Mouse (Mus musculus): ENCODE measurements around the gene Dscaml1.

The Dscaml1 gene

DNA sequence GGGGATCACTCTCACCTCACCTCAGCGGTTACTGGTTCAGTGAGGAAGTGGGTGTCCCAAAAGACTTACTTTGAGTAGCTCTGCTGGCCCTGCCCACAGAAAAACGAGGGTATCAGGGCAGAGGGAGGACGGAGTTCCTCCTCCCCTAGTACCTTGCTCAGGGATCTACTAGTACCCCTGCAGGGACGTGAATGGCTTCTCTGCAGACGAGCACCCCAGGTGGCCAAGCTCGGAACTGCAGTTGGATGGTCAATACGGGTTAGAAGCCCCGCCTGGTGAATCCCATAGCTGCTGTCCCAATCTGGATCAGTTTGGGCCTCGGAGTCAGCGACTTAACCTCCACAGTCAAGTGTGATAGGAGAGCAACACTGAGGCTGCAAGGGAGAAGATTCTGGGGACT lies 14.1 kb upstream of the Dscaml1 start:
- peak; percentile 92 for DNase-seq

DNA sequence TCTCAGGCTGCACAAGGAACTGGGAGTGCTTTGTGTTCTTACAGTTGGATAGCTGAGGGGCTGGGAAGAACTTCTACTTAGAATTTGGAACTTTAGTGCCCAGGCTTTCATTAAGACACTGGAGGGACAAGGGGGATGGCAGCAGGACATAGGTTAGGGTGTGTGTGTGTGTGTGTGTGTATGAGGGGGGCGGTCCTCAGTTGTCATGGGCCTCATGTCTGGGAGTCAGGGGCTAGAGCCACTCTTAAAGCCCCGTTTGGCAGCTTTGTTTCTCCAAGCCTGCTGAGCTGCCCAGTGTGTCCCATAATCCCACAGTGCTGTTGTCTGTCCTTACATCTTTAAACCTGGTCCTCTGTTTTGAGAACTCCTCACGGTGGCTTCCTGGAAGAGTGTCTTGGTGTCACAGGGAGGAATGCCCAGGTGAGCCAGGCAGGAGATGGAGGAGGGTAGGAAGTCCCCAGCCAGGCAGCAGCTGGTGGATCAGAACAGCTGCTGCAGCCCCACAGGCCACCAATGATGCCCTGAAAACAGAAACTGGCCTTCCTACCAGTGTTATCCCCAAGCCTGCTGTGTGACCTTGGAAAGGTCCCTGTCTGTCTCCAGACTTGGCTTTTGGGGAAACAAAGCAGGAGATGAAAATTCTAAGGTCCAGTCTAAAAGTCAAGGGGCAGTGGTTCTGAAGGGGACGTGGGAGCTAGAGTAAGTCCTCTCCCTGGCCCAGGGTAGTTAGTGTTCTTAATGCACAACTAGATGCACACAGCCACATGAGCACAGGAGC lies 13.5 kb upstream of the Dscaml1 start:
- DNase-seq: no peak

DNA sequence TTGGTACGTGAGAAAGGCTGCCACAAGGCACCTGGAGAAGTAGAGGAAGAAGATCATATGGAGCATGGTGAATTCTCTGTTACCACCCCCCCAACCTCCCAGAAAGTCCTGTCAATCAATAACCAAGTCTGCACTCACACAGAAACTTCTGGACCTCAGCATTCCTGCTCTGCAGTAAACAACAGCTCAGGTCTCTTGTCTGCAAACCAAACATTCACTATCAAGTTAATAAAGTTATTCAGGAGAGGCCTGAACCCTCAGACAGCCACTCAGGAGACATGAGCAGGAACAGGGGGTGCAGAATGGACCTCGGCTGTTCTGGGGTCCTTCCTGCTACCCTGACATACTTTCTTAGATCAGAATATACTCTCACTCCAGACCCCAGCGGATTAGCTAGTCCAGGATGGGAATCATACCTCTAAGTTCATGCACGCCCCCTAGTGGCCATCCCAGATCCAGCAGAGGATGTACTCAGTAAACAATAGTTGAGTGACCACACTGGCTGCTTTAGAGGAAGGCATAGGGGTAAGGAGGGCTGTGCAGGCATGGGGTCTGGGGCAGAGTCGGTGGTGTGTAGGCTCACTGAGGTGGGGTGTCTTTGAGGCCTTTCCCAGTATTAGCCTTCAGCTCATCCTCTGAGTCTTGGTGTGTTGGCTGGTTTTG lies 12.8 kb upstream of the Dscaml1 start:
- peak; percentile 79 for DNase-seq

DNA sequence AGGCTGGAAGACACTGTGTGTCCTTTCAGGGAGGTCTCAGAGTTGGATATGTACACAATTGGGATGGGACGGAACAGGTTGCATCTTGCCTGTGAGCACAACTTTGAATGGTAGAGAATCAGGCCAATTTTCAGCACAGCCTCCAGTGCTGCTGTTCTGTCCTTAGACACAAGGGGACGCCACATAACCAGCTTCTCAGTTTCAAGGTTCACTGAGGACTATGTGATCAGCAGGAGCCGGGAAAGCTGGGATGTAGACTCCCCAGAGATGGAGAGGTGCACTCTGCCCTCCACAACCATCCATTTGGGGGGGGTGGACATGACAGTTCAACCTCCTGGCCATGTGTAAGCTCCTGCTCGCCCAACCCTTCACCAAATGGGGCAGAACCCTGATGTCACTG lies 10.5 kb upstream of the Dscaml1 start:
- DNase-seq: peak; percentile 53

DNA sequence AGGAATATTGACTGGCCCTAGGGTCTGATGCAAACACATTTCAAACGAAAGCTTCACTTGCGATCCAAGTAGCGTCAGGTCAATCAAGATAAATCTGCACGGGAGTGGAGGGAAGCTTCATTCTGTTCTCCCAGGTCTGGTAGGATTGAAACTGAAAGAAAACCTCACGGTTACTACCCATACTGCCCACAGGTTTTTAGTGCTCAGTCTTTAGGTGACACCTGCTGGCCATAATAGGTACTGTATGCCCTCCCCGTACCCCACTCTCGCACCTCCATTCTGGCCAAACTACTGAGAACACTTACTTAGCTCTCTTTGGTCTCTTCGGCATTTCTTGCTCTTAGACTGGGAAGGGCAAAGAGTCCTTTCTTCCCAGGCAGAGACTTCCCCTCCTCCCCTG lies 9.2 kb upstream of the Dscaml1 start:
- peak; percentile 74 for DNase-seq

DNA sequence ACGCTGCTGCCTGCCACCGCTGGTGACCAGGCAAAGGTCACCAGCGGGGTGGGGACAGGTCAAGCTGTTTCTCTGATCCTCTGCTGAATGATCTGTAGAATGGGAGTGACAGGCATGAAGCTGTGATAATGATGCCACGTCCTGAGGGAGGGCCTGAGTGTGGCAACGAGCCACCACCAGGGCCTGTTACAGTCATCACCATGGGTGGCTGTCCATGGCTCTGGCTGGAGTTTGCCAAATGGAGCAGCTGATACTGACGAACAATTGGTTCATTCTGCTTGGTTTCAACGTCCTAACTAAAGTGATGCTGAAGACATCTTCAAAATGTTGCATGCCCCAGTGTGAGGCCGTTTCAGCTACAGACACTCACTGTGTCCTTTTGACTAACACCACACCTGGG lies 8.2 kb upstream of the Dscaml1 start:
- no peak for DNase-seq

DNA sequence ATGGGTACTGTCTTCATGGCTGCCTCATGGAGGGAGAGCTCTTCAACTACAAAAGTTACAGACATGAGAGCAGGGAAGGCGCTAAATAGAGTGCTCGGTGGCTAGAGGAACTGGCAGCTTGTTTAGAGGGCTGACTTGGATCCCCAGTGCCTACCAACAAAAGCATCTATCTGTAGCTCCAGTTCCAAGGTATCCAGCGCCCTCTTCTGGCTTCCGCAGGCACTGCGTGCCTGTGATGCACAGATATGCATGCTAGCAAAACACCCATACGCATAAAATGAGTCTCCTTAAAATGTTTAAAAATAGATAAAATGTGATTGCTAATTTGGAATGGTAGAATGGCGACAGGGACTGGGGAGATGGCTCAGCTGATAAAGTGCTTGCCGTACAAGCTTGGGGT lies 5.2 kb upstream of the Dscaml1 start:
- no peak for DNase-seq

DNA sequence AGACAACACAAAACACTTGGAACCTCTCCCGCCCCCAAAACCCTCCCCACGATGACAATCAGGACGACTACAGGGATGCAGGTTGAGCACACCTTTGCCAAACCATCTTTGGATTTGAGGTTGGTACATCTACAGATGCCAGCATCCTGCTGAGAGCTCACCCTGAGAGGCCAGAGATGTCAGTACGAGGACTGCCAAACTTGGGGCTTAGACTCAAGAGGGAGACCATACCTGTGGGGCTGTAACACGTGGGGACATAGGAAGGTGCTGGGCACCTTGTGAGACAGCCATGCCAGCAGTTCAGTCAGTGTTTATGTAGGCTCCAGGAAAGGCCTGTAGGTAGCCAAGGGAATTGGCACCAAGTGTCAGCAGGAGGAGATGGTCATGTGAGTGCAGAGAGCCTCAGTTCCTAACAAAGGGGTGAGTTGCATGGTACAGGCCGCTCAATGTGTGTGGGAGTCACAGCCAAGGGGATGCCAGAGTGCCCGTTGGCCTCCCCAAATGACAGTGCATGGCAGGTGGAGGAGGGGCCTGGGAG lies 3.6 kb upstream of the Dscaml1 start:
- no peak for DNase-seq

DNA sequence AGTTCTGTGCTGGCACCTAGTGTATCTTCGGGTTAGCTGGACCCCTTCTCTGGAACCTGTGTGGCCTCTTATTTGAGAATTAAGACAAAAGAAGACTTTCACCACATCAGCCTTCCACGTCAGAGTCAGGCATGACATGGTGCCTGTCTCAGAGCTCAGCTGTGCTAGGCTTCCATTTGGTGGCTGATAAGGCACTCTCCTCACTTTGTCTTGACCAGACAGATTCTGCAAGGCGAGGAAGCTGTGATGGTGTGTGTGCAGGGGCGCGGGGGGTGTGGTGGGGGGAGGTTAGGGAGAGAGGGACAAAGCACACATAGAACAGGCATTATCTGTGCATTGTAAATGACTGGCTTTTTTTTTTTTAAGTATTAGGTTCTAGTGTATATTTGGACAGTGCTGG lies 3.0 kb downstream of the Dscaml1 start:
- DNase-seq: no peak

DNA sequence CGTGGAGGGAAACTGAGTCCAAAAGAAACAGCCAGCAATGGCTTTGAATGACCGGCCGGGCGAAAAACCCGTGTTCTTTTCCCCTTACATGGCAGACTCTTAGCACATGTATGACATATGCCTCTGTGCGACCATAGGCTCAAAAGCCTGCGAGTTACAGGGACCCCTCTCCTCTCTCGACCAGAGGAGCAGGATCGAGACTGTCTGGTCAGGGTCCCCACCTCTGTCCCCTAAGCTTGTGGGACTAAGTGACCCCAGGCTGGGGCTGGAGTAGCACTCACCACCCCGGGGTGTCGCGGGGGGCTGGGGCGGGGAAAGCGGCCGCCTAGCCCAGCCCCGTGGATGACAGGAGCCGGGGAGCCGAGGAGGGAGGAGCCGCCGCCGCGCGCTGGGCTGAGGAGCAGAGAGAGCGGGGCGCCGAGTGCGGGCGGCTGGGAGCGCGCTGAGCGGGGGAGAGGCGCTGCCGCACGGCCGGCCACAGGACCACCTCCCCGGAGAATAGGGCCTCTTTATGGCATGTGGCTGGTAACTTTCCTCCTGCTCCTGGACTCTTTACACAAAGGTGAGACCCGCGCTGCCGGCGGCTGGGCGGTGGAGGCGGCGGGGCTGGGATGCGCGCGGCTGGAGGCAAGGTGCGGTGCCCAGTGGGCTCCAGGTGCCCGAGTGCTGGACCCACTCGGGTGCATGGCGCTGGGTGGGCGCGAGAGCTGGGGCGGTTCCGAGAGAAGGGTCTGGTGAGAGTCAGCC lies 3.7 kb downstream of the Dscaml1 start:
- peak; percentile 8 for DNase-seq

DNA sequence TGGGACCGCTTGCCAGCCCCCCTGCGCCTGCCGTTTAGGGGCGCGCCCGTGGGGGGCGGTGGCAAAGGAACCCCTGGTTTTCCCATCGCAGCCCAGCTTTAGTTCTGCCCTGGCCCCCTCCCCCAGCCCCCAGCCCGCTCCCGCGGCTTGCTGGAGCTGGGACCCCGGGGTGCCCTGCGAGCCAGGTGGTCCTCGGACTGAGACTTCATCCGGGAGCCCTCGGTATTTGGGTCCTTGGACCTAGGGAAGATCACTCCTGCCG lies 4.2 kb downstream of the Dscaml1 start:
- no peak for DNase-seq

DNA sequence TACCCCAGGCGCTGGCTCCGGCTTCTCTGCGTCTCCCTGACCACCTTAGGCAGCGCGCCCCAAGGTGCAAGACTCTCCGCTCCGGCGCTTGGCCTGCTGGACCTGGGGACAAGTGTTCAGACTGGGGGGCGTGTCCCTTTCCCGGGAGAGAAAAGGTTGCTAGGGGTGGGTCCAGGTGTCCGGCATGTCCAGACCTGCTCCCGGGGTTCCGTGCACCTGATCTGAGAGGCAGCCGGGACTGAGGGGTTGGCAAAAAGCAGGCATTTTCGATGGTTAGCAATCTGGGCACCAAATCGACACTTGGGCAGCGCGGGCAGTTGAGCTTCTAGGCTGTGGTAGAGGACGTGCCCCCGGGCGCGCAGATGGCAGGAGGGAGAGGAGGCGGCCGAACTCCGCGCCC lies 4.7 kb downstream of the Dscaml1 start:
- peak; percentile 22 for DNase-seq

DNA sequence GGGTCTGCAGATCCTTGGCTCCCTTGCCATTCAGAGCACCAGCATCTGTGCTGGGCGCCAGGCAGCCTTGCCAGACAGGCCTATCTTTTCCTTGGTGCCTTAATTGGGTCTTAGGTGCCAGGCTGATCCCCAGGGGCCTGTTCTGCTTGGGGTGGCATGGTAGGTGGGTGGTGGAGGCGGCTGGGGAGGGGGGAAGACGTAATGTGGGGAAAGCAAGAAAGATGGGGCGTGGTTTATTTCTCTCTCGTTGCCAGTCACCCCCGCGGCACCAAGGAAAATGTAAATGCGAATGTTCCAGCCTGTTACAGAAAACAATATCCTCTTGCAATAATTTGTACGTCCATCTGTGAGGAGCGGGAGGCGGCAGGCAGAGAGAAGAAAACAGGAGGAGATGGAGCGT lies 6.2 kb downstream of the Dscaml1 start:
- DNase-seq: no peak

DNA sequence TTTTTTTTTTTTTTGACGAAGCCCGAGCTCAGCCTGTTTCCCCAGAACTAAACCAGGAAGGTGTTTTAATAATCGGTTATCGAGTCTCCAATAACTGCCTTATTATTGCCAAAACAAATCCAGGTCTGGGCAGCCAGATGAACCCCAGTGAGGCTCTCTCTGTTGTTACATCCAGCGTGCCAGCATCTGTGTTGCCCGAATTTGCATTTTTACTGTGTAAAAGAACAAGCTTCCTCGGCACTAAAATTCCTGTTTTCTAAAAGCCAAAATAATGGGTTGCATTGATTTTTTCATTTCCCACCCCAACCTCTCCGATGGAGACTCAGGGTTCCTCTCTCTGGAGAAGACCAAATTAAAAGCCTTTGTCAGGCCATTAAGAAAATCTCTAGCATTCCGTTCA lies 6.7 kb downstream of the Dscaml1 start:
- no peak for DNase-seq

DNA sequence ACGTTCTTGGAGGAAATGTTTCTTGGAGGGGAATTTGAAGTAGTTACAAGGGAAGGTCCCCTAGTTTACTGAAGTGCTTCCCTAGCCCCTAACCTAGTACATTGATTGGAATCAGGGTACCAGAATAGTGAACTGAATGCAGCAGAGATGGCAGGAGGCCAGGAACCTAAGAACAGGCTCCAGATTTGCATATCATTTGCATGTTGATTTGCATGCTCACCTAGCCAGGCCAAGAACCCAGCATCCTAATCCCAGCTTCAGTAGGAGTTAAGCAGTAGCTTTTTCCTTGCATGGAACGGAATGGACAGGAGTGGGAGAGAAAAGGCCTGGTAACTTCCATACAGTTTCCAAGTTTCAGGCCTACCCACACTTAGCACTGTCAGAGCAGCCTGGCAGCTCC lies 7.7 kb downstream of the Dscaml1 start:
- DNase-seq: no peak

DNA sequence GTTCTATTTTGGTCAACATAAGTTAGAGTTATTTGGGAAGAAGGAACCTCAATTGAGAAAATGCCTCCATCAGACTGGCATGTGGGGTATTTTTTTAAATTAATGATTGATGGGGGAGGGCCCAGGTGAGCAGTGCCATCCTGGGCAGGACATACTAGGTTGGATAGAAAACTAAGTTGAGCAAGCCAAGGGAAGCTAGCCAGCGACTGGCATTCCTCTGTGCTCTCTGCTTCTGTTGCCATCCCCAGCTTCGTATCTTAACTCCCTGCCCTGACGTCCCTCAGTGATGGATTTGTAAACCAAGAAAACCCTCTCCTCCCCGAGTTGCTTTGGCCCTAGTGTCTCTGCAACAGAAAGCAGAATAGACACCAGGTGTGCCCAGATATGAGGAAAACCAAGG lies 12.6 kb downstream of the Dscaml1 start:
- no peak for DNase-seq

DNA sequence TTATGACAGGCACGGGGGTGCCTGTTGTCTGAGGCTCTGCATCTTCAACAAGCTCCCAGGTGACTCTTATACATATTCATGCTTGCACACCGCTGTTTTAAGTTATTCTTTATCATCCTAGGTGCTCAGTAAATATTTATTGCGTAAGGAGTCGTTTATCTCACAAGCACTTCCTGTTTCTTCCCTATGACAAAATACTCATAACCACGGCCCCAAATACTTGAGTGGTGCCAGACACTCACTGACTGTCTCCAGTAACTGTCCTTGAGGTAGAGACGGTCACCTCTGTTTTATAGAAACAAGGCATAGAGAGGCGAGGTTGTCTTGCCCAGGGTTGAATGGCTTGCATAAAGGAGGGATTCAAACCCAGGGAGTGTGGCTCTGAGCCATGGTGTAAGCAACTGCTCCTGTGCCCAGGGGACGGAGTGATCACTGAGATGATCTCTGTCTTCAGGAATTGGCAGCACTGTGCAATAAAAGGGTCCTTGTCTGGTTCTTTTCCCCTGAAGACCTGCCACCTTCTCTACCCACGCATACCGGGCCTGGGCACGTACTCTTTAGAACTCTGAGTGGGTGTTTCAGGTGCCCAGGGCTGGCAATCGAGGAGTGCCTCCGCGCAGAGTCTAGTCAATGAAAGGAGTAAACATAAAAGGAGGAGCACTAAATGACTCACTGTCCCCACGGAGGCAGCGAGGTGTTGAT lies 13.8 kb downstream of the Dscaml1 start:
- no peak for DNase-seq

DNA sequence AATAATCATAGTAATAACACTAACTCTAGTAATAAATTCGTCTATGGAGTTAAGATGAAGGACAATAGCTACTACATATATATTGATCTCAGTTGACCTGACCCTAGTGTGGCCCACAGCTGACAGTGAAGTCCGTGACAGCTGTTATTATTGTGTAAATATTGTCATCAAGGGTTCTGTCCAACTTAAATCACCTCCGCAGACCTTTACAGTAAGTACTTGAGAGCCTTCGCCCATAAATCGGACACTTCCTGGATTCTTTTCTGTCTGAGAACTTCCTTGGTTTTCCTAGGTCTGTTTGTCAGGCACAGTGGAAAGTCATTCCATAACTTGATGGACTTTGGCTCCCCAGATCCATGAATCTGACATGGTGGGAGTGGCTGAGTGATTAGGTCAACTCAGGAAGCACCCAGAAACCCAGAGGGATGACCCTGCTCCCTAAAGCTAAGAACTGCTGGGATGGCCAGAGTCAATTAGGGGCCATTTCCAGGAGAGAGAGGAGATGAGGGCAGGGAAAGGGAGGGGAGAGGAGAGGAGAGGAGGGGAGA lies 17.9 kb downstream of the Dscaml1 start:
- DNase-seq: no peak

DNA sequence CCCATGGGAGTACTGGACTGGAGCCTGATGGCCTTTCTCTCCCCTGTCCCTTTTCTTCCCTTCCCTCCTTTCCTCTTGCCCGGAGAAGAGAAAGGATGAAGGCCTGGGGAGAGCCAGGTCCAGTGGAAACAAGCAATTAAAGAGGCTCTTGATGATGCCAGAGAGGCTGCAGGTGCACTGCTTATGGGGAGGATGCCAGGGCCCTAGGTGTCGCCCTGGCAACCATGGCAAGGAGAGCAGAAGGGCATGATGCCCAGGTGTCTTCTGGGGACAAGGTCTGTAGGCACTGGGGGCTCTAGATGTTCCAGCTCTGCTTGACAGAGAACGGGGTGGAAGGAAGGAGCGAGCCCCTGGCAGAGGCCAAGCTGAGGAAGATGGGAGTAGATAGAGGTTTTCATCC lies 23.2 kb downstream of the Dscaml1 start:
- DNase-seq: no peak

DNA sequence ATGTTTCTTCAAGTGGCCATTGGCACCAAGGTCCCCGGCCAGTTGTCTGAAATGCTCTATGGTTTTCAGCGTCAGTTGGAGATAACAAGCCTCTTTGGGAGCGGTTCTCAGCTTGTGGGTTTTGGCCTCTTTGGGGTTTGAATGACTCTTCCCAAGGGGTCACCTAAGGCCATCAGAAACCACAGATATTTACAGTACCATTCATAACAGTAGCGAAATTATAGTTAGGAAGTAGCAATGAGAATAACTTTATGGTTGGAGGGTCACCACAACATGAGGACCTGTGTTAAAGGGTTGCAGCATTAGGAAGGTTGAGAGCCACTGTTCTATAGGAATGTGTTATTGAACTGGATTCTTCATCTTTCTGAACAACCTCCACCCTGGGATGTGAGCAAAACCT lies 24.9 kb downstream of the Dscaml1 start:
- no peak for DNase-seq

DNA sequence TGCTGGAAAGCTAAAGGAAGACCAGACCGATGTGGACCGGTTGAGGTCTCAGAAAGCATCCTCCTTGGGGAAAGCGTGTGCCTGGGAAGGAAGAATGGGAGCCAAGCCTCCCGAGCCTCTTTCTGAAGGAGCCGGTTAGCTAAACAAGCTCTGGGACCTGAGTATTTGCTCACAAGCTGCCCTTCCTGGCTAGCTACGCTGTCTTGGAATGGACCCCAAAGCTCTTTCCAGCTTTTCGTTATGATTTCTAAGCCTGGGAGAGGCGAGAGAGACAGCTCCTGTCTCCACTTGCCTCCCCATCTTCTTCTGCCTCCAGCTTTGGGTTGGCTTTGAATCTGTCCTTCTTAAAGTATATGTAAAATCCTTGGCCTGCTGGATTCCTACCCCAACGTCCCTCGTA lies 27.6 kb downstream of the Dscaml1 start:
- DNase-seq: no peak

DNA sequence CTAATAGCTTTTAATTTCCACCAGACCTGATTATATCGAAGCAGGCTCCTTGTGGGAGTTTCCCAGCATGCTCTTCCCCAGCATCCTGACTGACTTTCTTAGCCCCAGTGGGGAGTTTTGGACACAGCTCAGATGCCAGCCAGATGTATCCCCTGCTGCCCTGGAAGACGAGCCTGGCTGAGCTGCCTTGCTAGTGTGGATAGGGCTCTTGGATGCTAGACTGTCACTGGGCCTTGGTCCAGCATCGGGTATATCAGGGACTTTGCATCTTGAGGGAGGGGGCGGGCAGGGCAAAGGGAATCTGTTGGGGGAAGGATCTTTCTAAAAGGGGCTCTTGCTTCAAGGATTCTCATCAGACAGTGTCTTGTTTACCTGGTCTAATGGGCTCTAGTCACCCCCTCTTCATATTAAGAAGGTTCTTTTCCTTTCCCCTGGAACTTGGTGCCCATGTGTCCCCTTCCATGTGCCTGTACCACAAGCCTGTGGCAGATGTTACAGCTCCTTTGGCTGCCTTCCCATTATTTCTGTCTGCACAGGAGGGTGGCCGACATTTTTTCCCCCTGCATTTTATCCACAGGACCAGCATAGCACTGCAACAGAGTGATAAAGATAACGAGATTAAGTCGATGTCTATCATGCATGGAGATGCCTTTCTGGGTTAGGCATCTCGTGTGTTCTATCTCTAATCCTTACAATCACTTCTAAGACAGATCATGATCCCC lies 28.6 kb downstream of the Dscaml1 start:
- no peak for DNase-seq
